Comparison of ENCODE assay signal across 30 mouse cellular contexts in the genomic region with DNA sequence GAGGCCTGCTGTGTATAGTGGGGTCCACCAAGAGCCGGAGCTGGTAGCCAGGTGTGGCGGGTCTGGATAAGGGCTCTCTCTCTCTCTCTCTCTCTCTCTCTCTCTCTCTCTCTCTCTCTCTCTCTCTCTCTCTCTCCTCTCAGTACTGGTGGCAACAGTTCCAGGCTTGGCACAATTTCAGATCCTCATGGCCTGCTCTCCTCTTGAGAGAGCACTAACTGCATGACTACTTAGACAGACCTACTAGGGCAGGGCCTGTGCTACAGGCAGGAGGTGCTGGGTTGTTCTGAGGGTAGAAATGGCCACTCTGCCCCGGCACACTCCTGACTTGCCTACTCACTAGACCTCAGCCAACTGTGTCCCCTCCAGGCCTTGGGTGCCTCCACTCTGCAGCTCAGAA. TPM values are rescaled to one million over a fixed set of nuclear protein-coding genes. Genes with fewer than 3 reads are reported as not detected.
DNase-seq lines count a peak whose midpoint lies in the region; ATAC-seq and TF ChIP-seq lines count a peak whose summit lies in the region.
"Had no signal": no experiment of that assay in that cellular context is flagged by ENCODE, and none has a peak within 500 bp of the region (broad histone marks: within the 10 kb centered on the region; RNA-seq: fewer than 3 reads in every experiment).

No protein-coding gene starts in this region.

- no peaks in the 10 kb centered on the region for H3K36me3 ChIP-seq in E14TG2a.4 (ENCODE audit: insufficient read depth, low read length)
- H3K36me3 ChIP-seq in lung, postnatal 0 days (ENCODE audit: insufficient read depth, low read length), result no peaks in the 10 kb centered on the region
- H3K36me3 ChIP-seq in liver, embryonic 12.5 days, result no peaks in the 10 kb centered on the region
- H3K36me3 ChIP-seq: forebrain, embryonic 10.5 days; heart, embryonic 12.5 days; heart, embryonic 15.5 days; hindbrain, embryonic 10.5 days; hindbrain, embryonic 13.5 days had no signal

- H3K4me1 ChIP-seq in E14TG2a.4 (replicated peaks; ENCODE audit: low read depth, low read length), result peaks cover 35% of the 10 kb centered on the region
- no peaks in the 10 kb centered on the region for H3K4me1 ChIP-seq in lung, adult 2 months (ENCODE audit: control insufficient read depth, insufficient read depth, low read length)
- H3K4me1 ChIP-seq in lung, postnatal 0 days (ENCODE audit: insufficient read depth, low read depth, low read length), result peaks cover 3% of the 10 kb centered on the region; the same call in 1 of the 2 replicates
- H3K4me1 ChIP-seq in liver, embryonic 12.5 days, result peaks cover 12% of the 10 kb centered on the region
- H3K4me1 ChIP-seq: heart, embryonic 15.5 days; hindbrain, embryonic 13.5 days had no signal

- peak; percentile 27 for DNase-seq in lung, adult 2 months
- peak; percentile 39 for DNase-seq in lung, postnatal 0 days (ENCODE audit: low spot score)
- DNase-seq in lung, postnatal 25 days (ENCODE audit: low spot score), result peak; percentile 21
- DNase-seq in right cerebral cortex, adult 18-20 months, result no peak
- DNase-seq in thymus, postnatal 14 days, result no peak
- DNase-seq: adrenal gland, postnatal 10 days; cerebellum, adult 11 months; cerebellum, adult 2 months; cerebellum, adult 9-11 months; cerebellum, postnatal 25 days; forebrain, postnatal 0 days; gastrocnemius, adult 2 months; gastrocnemius, postnatal 14 days; heart, adult 11 months; heart, postnatal 10 days; heart, postnatal 36 days had no signal

- no peak overlapping the region for H3K4me2 ChIP-seq in lung, postnatal 0 days (replicated peaks; ENCODE audit: low read depth, low read length)
- H3K4me2 ChIP-seq in liver, embryonic 12.5 days, result no peak overlapping the region
- H3K4me2 ChIP-seq: heart, embryonic 12.5 days; heart, embryonic 15.5 days; hindbrain, embryonic 13.5 days had no signal

- no peaks in the 10 kb centered on the region for H3K9me3 ChIP-seq in E14TG2a.4 (ENCODE audit: low read length)
- H3K9me3 ChIP-seq in lung, postnatal 0 days (ENCODE audit: low read length), result no peaks in the 10 kb centered on the region
- no peaks in the 10 kb centered on the region for H3K9me3 ChIP-seq in liver, embryonic 12.5 days (replicated peaks)
- H3K9me3 ChIP-seq: forebrain, embryonic 10.5 days; heart, embryonic 12.5 days; heart, embryonic 15.5 days; hindbrain, embryonic 10.5 days; hindbrain, embryonic 13.5 days had no signal

- ATAC-seq in lung, postnatal 0 days, result peak; percentile 52
- no peak for ATAC-seq in liver, embryonic 12.5 days
- ATAC-seq: CD4-positive, CD25-positive, alpha-beta regulatory T cell, adult 4 months; forebrain, embryonic 14.5 days; forebrain, postnatal 0 days; hindbrain, embryonic 16.5 days; Patski had no signal

- no peak overlapping the region; the same call in 1 of the 2 replicates for H3K27ac ChIP-seq in lung, postnatal 0 days (ENCODE audit: low read length)
- no peak overlapping the region for H3K27ac ChIP-seq in liver, embryonic 12.5 days
- H3K27ac ChIP-seq: forebrain, embryonic 10.5 days; gastrocnemius, adult 2 months; heart, embryonic 15.5 days; hindbrain, embryonic 10.5 days; hindbrain, embryonic 13.5 days had no signal

- no peak for TF ChIP-seq POLR2A in lung, adult 2 months (IDR thresholded peaks at IDR 0.05; ENCODE audit: borderline replicate concordance, extremely low read depth, low read depth, low read length)

- H3K27me3 ChIP-seq in E14TG2a.4 (ENCODE audit: insufficient read depth, low read length), result 0 out of 2 replicates have a peak, but pooled peaks cover 7% of the 10 kb centered on the region
- H3K27me3 ChIP-seq in lung, postnatal 0 days (replicated peaks; ENCODE audit: insufficient read depth, low read length), result no peaks in the 10 kb centered on the region
- peaks cover 34% of the 10 kb centered on the region for H3K27me3 ChIP-seq in liver, embryonic 12.5 days (replicated peaks)

- no peak overlapping the region for H3K9ac ChIP-seq in lung, postnatal 0 days (replicated peaks; ENCODE audit: low read depth)
- H3K9ac ChIP-seq in liver, embryonic 12.5 days, result no peak overlapping the region
- H3K9ac ChIP-seq: forebrain, postnatal 0 days; heart, embryonic 12.5 days; heart, embryonic 15.5 days; hindbrain, embryonic 13.5 days had no signal

- no peak for TF ChIP-seq EP300 in lung, postnatal 0 days (IDR thresholded peaks at IDR 0.05)

- H3K4me3 ChIP-seq in E14TG2a.4 (replicated peaks; ENCODE audit: low read length), result 0 out of 2 replicates have a peak overlapping the region, but pooled peaks have one; percentile 70
- no peak overlapping the region for H3K4me3 ChIP-seq in lung, adult 2 months (replicated peaks; ENCODE audit: extremely low read depth, low read depth, low read length)
- H3K4me3 ChIP-seq in lung, postnatal 0 days (ENCODE audit: low read depth, low read length), result no peak overlapping the region
- H3K4me3 ChIP-seq in liver, embryonic 12.5 days, result no peak overlapping the region
- H3K4me3 ChIP-seq: forebrain, embryonic 10.5 days; gastrocnemius, adult 2 months; heart, embryonic 12.5 days; heart, embryonic 15.5 days; hindbrain, embryonic 10.5 days; hindbrain, embryonic 13.5 days had no signal

- WGBS in lung, adult 2 months, result 74% methylated on average over 3 of the region's 3 CpGs
- 42% methylated on average over 3 of the region's 3 CpGs for WGBS in lung, postnatal 0 days
- WGBS in liver, embryonic 12.5 days (ENCODE audit: insufficient replicate concordance), result 80% methylated on average over 3 of the region's 3 CpGs

- TF ChIP-seq CTCF in E14TG2a.4 (conservative IDR thresholded peaks at IDR 0.05; ENCODE audit: low read length), result no peak
- TF ChIP-seq CTCF in lung, adult 2 months (IDR thresholded peaks at IDR 0.05; ENCODE audit: insufficient read depth, low read length), result no peak
- no peak for TF ChIP-seq CTCF in lung, postnatal 0 days (IDR thresholded peaks at IDR 0.05)

RNA-seq across cellular contexts. Expression of a gene that starts 2.7 kb away (rescaled TPM):
- polyA plus RNA-seq in lung, adult 2 months (2012; rRNA removed), result 6.2 and 6.9 TPM in 2 replicates
- polyA plus RNA-seq in lung, postnatal 0 days (2015; fragmentation: Nextera tagmentation; extraction: Ambion mirVana), result 5.9 and 6.4 TPM in 2 replicates
- not detected in 2 replicates for polyA plus RNA-seq in liver, embryonic 12.5 days (2016; fragmentation: Nextera tagmentation; extraction: Ambion mirVana)
- polyA plus RNA-seq: C2C12; CD4-positive, CD25-positive, alpha-beta regulatory T cell, adult 4 months; cerebellum, adult 2 months; forebrain, embryonic 10.5 days; forebrain, embryonic 14.5 days; forebrain, postnatal 0 days; frontal cortex, adult 2 months; heart, embryonic 12.5 days; hindbrain, embryonic 10.5 days; hindbrain, embryonic 13.5 days; hindbrain, embryonic 16.5 days; Patski had no signal

RNA-seq across cellular contexts. Expression of a gene that starts 10.3 kb away (rescaled TPM):
- polyA plus RNA-seq in lung, adult 2 months (2012; rRNA removed), result not detected in 2 replicates
- 0.51 and 0.77 TPM in 2 replicates for polyA plus RNA-seq in lung, postnatal 0 days (2015; fragmentation: Nextera tagmentation; extraction: Ambion mirVana)
- polyA plus RNA-seq in liver, embryonic 12.5 days (2016; fragmentation: Nextera tagmentation; extraction: Ambion mirVana), result not detected in 2 replicates
- polyA plus RNA-seq: C2C12; CD4-positive, CD25-positive, alpha-beta regulatory T cell, adult 4 months; embryonic facial prominence, embryonic 14.5 days; forebrain, embryonic 10.5 days; forebrain, embryonic 14.5 days; forebrain, postnatal 0 days; heart, embryonic 12.5 days; heart, embryonic 15.5 days; hindbrain, embryonic 10.5 days; hindbrain, embryonic 13.5 days; hindbrain, embryonic 16.5 days had no signal

RNA-seq across cellular contexts. Expression of a gene that starts 11.8 kb away (rescaled TPM):
- polyA plus RNA-seq in lung, adult 2 months (2012; rRNA removed), result 9.4 and 10.2 TPM in 2 replicates
- polyA plus RNA-seq in lung, postnatal 0 days (2015; fragmentation: Nextera tagmentation; extraction: Ambion mirVana), result 18.5 and 19.5 TPM in 2 replicates
- 28.8 and 32.1 TPM in 2 replicates for polyA plus RNA-seq in liver, embryonic 12.5 days (2016; fragmentation: Nextera tagmentation; extraction: Ambion mirVana)

RNA-seq across cellular contexts. Expression of a gene that starts 15.6 kb away (rescaled TPM):
- 29.8 and 32.0 TPM in 2 replicates for polyA plus RNA-seq in lung, adult 2 months (2012; rRNA removed)
- polyA plus RNA-seq in lung, postnatal 0 days (2015; fragmentation: Nextera tagmentation; extraction: Ambion mirVana), result 7.0 and 7.8 TPM in 2 replicates
- polyA plus RNA-seq in liver, embryonic 12.5 days (2016; fragmentation: Nextera tagmentation; extraction: Ambion mirVana), result 15.0 and 17.7 TPM in 2 replicates

RNA-seq across cellular contexts. Expression of a gene that starts 39.4 kb away (rescaled TPM):
- 35.3 and 44.6 TPM in 2 replicates for polyA plus RNA-seq in lung, adult 2 months (2012; rRNA removed)
- polyA plus RNA-seq in lung, postnatal 0 days (2015; fragmentation: Nextera tagmentation; extraction: Ambion mirVana), result 18.0 and 19.2 TPM in 2 replicates
- polyA plus RNA-seq in liver, embryonic 12.5 days (2016; fragmentation: Nextera tagmentation; extraction: Ambion mirVana), result 13.7 and 14.8 TPM in 2 replicates

Comparison
In these comparisons a context has a peak if more than half of its experiments do, and no peak if none do; other contexts are left out.
1. DNase-seq: peak in lung, adult 2 months (single experiment), lung, postnatal 0 days (single experiment) and lung, postnatal 25 days (single experiment); none in right cerebral cortex, adult 18-20 months (single experiment) and thymus, postnatal 14 days (single experiment).